Mouse (Mus musculus): Measurements from ENCODE around the gene Map7. TPM values are rescaled to one million over a fixed set of nuclear protein-coding genes. Genes with fewer than 3 reads are reported as not detected.

Map7 gene
- polyA plus RNA-seq, 1 experiment from 2014 or later = 37.5 TPM

- Histone ChIP-seq H3K4me1 (replicated peaks) (0 out of 2 replicates have a peak, but pooled peaks cover 2% of the 10 kb centered on the region), H3K9me3 (no peaks in the 10 kb centered on the region), H3K27me3 (replicated peaks) (no peaks in the 10 kb centered on the region), H3K4me3 (replicated peaks) (peak overlapping the region; percentile 85), H3K36me3 (no peaks in the 10 kb centered on the region), H3K4me2 (replicated peaks) (peak overlapping the region; percentile 61), H3K27ac (no peak overlapping the region), H3K9ac (peak overlapping the region; percentile 92)
- ATAC-seq = no peak
- WGBS = 44% methylated on average over 13 of the region's 13 CpGs
Measured at GRCm38 (mm10) chr10:20313447-20313846, 165.2 kb downstream of the Map7 start.

GRCm38 (mm10) chr10:20313941-20314340, 165.7 kb downstream of the Map7 start:
- H3K4me2 ChIP-seq (replicated peaks) = peak overlapping the region; percentile 61
- H3K9me3 ChIP-seq = no peaks in the 10 kb centered on the region
- no peak overlapping the region for H3K27ac ChIP-seq
- ATAC-seq = no peak
- no peaks in the 10 kb centered on the region for H3K27me3 ChIP-seq (replicated peaks)
- no peak overlapping the region for H3K4me3 ChIP-seq (replicated peaks)
- H3K36me3 ChIP-seq = no peaks in the 10 kb centered on the region
- 0 out of 2 replicates have a peak, but pooled peaks cover 2% of the 10 kb centered on the region for H3K4me1 ChIP-seq (replicated peaks)
- no peak overlapping the region for H3K9ac ChIP-seq
- 83% methylated on average over 4 of the region's 4 CpGs for WGBS

- Histone ChIP-seq H3K36me3 (no peaks in the 10 kb centered on the region), H3K9ac (no peak overlapping the region)
- no peak for ATAC-seq
Measured at GRCm38 (mm10) chr10:20314797-20315196, 166.5 kb downstream of the Map7 start.

GRCm38 (mm10) chr10:20317466-20317865, 169.2 kb downstream of the Map7 start:
- H3K4me3 ChIP-seq (replicated peaks) = no peak overlapping the region
- 71% methylated on average over 5 of the region's 5 CpGs for WGBS

More at GRCm38 (mm10) chr10:20314797-20315196, 166.5 kb downstream of the Map7 start:
- 60% methylated on average over 2 of the region's 2 CpGs for WGBS
- Histone ChIP-seq H3K27me3 (replicated peaks) (no peaks in the 10 kb centered on the region), H3K4me3 (replicated peaks) (no peak overlapping the region), H3K9me3 (no peaks in the 10 kb centered on the region), H3K27ac (no peak overlapping the region), H3K4me2 (replicated peaks) (no peak overlapping the region), H3K4me1 (replicated peaks) (0 out of 2 replicates have a peak, but pooled peaks cover 2% of the 10 kb centered on the region)

GRCm38 (mm10) chr10:20326226-20326625, 178.0 kb downstream of the Map7 start:
- H3K27ac ChIP-seq = no peak overlapping the region
- no peak overlapping the region for H3K4me3 ChIP-seq (replicated peaks)
- no peaks in the 10 kb centered on the region for H3K4me1 ChIP-seq (replicated peaks)
- H3K4me2 ChIP-seq (replicated peaks) = no peak overlapping the region
- ATAC-seq = no peak
- peaks cover 18% of the 10 kb centered on the region for H3K36me3 ChIP-seq
- no peaks in the 10 kb centered on the region for H3K27me3 ChIP-seq (replicated peaks)
- H3K9me3 ChIP-seq = no peaks in the 10 kb centered on the region
- no peak overlapping the region for H3K9ac ChIP-seq

More at GRCm38 (mm10) chr10:20317466-20317865, 169.2 kb downstream of the Map7 start:
- Histone ChIP-seq H3K9ac (no peak overlapping the region), H3K4me2 (replicated peaks) (no peak overlapping the region), H3K27ac (no peak overlapping the region), H3K27me3 (replicated peaks) (no peaks in the 10 kb centered on the region), H3K4me1 (replicated peaks) (0 out of 2 replicates have a peak, but pooled peaks cover 2% of the 10 kb centered on the region), H3K36me3 (no peaks in the 10 kb centered on the region), H3K9me3 (no peaks in the 10 kb centered on the region)
- no peak for ATAC-seq

Other genes starting within 250 kb of the Map7 start
- 48.8 and 50.3 TPM in 2 replicates for gene Pex7, start 240.8 kb upstream of the Map7 start, polyA plus RNA-seq (2015; fragmentation: Nextera tagmentation; extraction: Ambion mirVana)
- gene Map3k5, start 214.0 kb upstream of the Map7 start, polyA plus RNA-seq (2015; fragmentation: Nextera tagmentation; extraction: Ambion mirVana) = 1.9 and 2.4 TPM in 2 replicates
- 107 and 109 TPM in 2 replicates for gene Bclaf1, start 164.0 kb downstream of the Map7 start, polyA plus RNA-seq (2015; fragmentation: Nextera tagmentation; extraction: Ambion mirVana)
- 1.7 and 2.2 TPM in 2 replicates for gene Mtfr2, start 199.3 kb downstream of the Map7 start, polyA plus RNA-seq (2015; fragmentation: Nextera tagmentation; extraction: Ambion mirVana)

Data from intestine, embryonic 15.5 days (tissue).